Mouse (Mus musculus): Measurements from ENCODE around the gene Scnn1a. TPM values are rescaled to one million over a fixed set of nuclear protein-coding genes. Genes with fewer than 3 reads are reported as not detected.

Gene Scnn1a
- polyA plus RNA-seq, 1 experiment from 2014 or later = 1.1 TPM

DNA sequence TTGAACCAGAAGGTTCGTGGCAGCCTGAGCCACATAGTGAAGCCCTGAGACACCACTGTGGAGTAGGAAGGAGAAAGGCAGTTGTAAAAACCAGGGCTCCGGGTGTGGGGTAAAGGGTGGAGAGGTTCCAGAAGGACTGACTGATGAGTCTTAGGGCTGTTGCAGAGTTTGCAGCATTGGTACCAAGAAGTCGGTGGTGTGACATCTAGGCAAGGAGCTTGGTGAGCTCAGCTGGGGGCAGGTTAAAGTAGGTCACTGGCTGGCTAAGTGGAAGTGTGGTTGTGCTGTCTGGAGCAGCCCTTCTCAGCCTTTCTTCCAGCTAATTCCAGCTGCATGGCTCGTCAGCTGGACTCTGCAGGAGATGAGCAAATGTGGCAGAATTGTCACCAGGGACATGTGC, 32.4 kb downstream of the Scnn1a start:
- H3K4me2 ChIP-seq (ENCODE audit: low read length) = no peak overlapping the region
- 64% methylated on average over 4 of the region's 4 CpGs for WGBS
- no peak for ATAC-seq
- no peak overlapping the region for H3K9ac ChIP-seq (ENCODE audit: low read depth, low read length)
- H3K36me3 ChIP-seq (ENCODE audit: control insufficient read depth, insufficient read depth, low read length) = no peaks in the 10 kb centered on the region
- no peaks in the 10 kb centered on the region for H3K9me3 ChIP-seq (replicated peaks; ENCODE audit: control insufficient read depth, low read length, poor library complexity, severe bottlenecking)
- H3K4me1 ChIP-seq (ENCODE audit: control insufficient read depth, insufficient read depth, low read length) = peaks cover 23% of the 10 kb centered on the region
- no peak overlapping the region for H3K4me3 ChIP-seq (ENCODE audit: low read depth, low read length)
- no peaks in the 10 kb centered on the region for H3K27me3 ChIP-seq (ENCODE audit: control insufficient read depth, insufficient read depth, low read depth, low read length)
- no peak overlapping the region for H3K27ac ChIP-seq (ENCODE audit: low read length)

- Histone ChIP-seq H3K4me3 (ENCODE audit: low read depth, low read length) (no peak overlapping the region), H3K27me3 (ENCODE audit: control insufficient read depth, insufficient read depth, low read depth, low read length) (no peaks in the 10 kb centered on the region), H3K27ac (ENCODE audit: low read length) (no peak overlapping the region), H3K9me3 (replicated peaks; ENCODE audit: control insufficient read depth, low read length, poor library complexity, severe bottlenecking) (no peaks in the 10 kb centered on the region), H3K4me2 (ENCODE audit: low read length) (no peak overlapping the region), H3K9ac (ENCODE audit: low read depth, low read length) (no peak overlapping the region), H3K4me1 (ENCODE audit: control insufficient read depth, insufficient read depth, low read length) (peaks cover 23% of the 10 kb centered on the region), H3K36me3 (ENCODE audit: control insufficient read depth, insufficient read depth, low read length) (no peaks in the 10 kb centered on the region)
- WGBS = 83% methylated on average over 11 of the region's 11 CpGs
- no peak for ATAC-seq
Observed at GRCm38 (mm10) chr6:125353221-125353620, 32.8 kb downstream of the Scnn1a start.

- H3K36me3 ChIP-seq (ENCODE audit: control insufficient read depth, insufficient read depth, low read length) = no peaks in the 10 kb centered on the region
- no peaks in the 10 kb centered on the region for H3K27me3 ChIP-seq (ENCODE audit: control insufficient read depth, insufficient read depth, low read depth, low read length)
- no peak overlapping the region for H3K4me2 ChIP-seq (ENCODE audit: low read length)
- H3K27ac ChIP-seq (ENCODE audit: low read length) = no peak overlapping the region
- no peak overlapping the region for H3K9ac ChIP-seq (ENCODE audit: low read depth, low read length)
- H3K4me3 ChIP-seq (ENCODE audit: low read depth, low read length) = no peak overlapping the region
- H3K4me1 ChIP-seq (ENCODE audit: control insufficient read depth, insufficient read depth, low read length) = peaks cover 23% of the 10 kb centered on the region
- H3K9me3 ChIP-seq (replicated peaks; ENCODE audit: control insufficient read depth, low read length, poor library complexity, severe bottlenecking) = no peaks in the 10 kb centered on the region
- 92% methylated on average over 4 of the region's 4 CpGs for WGBS
- ATAC-seq = no peak
Observed at GRCm38 (mm10) chr6:125353655-125354054, 33.2 kb downstream of the Scnn1a start.

DNA sequence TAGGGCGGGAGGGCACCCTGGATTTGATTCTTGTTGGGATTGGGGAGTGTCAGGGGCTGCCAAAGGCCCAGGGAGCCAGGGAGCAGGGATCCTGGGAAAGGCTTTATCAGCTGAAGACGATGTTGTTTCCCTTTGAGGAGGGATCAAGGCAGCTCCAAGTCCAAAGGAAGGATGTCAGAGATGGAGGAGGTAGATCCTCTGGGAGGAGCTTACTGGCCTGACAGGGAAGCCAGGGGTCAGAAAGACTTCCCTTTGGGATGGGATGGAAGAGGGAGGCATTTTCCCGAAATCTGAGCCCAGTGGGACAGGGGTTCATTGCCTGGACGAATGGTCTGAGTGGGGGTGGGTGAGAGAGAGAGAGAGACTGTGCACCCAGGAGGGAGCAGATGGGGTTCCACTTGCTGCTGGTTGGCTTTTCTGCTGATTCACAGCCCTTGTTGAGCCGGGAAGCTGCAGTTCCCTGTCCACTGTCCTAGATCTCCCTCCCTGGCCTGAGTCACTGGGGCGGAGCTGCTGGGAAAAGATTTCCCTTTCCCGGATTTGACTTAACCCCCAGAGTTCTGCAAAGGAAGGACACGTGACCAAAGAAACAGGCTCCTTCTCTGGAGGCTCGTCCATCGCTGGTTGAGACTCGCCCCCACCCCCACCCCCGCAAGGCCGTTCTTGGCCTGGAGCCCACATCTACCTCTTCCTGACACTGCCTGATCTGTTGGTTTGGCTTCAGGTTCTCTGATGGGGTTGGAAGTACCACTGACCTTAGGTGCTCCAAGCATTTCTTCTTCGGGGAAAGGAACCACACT, 34.1 kb downstream of the Scnn1a start:
- peak overlapping the region; percentile 36; the same call in 1 of the 2 replicates for H3K4me2 ChIP-seq (ENCODE audit: low read length)
- peak overlapping the region; percentile 32; the same call in 1 of the 2 replicates for H3K9ac ChIP-seq (ENCODE audit: low read depth, low read length)
- no peaks in the 10 kb centered on the region for H3K36me3 ChIP-seq (ENCODE audit: control insufficient read depth, insufficient read depth, low read length)
- WGBS = 12% methylated on average over 14 of the region's 14 CpGs
- ATAC-seq = no peak
- H3K27ac ChIP-seq (ENCODE audit: low read length) = no peak overlapping the region
- no peak overlapping the region for H3K4me3 ChIP-seq (ENCODE audit: low read depth, low read length)
- no peaks in the 10 kb centered on the region for H3K9me3 ChIP-seq (replicated peaks; ENCODE audit: control insufficient read depth, low read length, poor library complexity, severe bottlenecking)
- H3K4me1 ChIP-seq (ENCODE audit: control insufficient read depth, insufficient read depth, low read length) = peaks cover 16% of the 10 kb centered on the region
- no peaks in the 10 kb centered on the region for H3K27me3 ChIP-seq (ENCODE audit: control insufficient read depth, insufficient read depth, low read depth, low read length)

- H3K4me2 ChIP-seq (ENCODE audit: low read length) = peak overlapping the region; percentile 36; the same call in 1 of the 2 replicates
- H3K4me3 ChIP-seq (ENCODE audit: low read depth, low read length) = no peak overlapping the region
- no peak for ATAC-seq
- peaks cover 12% of the 10 kb centered on the region for H3K4me1 ChIP-seq (ENCODE audit: control insufficient read depth, insufficient read depth, low read length)
- H3K27me3 ChIP-seq (ENCODE audit: control insufficient read depth, insufficient read depth, low read depth, low read length) = no peaks in the 10 kb centered on the region
- H3K27ac ChIP-seq (ENCODE audit: low read length) = no peak overlapping the region
- WGBS = 7% methylated on average over 10 of the region's 10 CpGs
- H3K9ac ChIP-seq (ENCODE audit: low read depth, low read length) = peak overlapping the region; percentile 32; the same call in 1 of the 2 replicates
- H3K9me3 ChIP-seq (replicated peaks; ENCODE audit: control insufficient read depth, low read length, poor library complexity, severe bottlenecking) = no peaks in the 10 kb centered on the region
- H3K36me3 ChIP-seq (ENCODE audit: control insufficient read depth, insufficient read depth, low read length) = no peaks in the 10 kb centered on the region
Observed at GRCm38 (mm10) chr6:125355197-125355741, 34.8 kb downstream of the Scnn1a start.

GRCm38 (mm10) chr6:125356264-125356663, 35.8 kb downstream of the Scnn1a start:
- WGBS = 56% methylated on average over 8 of the region's 8 CpGs
- Histone ChIP-seq H3K4me2 (ENCODE audit: low read length) (no peak overlapping the region), H3K4me1 (ENCODE audit: control insufficient read depth, insufficient read depth, low read length) (peaks cover 12% of the 10 kb centered on the region), H3K27me3 (ENCODE audit: control insufficient read depth, insufficient read depth, low read depth, low read length) (0 out of 2 replicates have a peak, but pooled peaks cover 6% of the 10 kb centered on the region), H3K9ac (ENCODE audit: low read depth, low read length) (no peak overlapping the region), H3K4me3 (ENCODE audit: low read depth, low read length) (no peak overlapping the region), H3K36me3 (ENCODE audit: control insufficient read depth, insufficient read depth, low read length) (no peaks in the 10 kb centered on the region), H3K27ac (ENCODE audit: low read length) (no peak overlapping the region), H3K9me3 (replicated peaks; ENCODE audit: control insufficient read depth, low read length, poor library complexity, severe bottlenecking) (no peaks in the 10 kb centered on the region)
- no peak for ATAC-seq

- no peaks in the 10 kb centered on the region for H3K9me3 ChIP-seq (replicated peaks; ENCODE audit: control insufficient read depth, low read length, poor library complexity, severe bottlenecking)
- H3K4me2 ChIP-seq (ENCODE audit: low read length) = no peak overlapping the region
- 94% methylated on average over 15 of the region's 15 CpGs for WGBS
- no peaks in the 10 kb centered on the region for H3K36me3 ChIP-seq (ENCODE audit: control insufficient read depth, insufficient read depth, low read length)
- no peak overlapping the region for H3K9ac ChIP-seq (ENCODE audit: low read depth, low read length)
- H3K27me3 ChIP-seq (ENCODE audit: control insufficient read depth, insufficient read depth, low read depth, low read length) = peaks cover 7% of the 10 kb centered on the region
- H3K4me3 ChIP-seq (ENCODE audit: low read depth, low read length) = no peak overlapping the region
- no peak for ATAC-seq
- peaks cover 14% of the 10 kb centered on the region for H3K4me1 ChIP-seq (ENCODE audit: control insufficient read depth, insufficient read depth, low read length)
- H3K27ac ChIP-seq (ENCODE audit: low read length) = no peak overlapping the region
Observed at GRCm38 (mm10) chr6:125357334-125357733, 36.9 kb downstream of the Scnn1a start.

- Histone ChIP-seq H3K36me3 (ENCODE audit: control insufficient read depth, insufficient read depth, low read length) (no peaks in the 10 kb centered on the region), H3K4me2 (ENCODE audit: low read length) (no peak overlapping the region), H3K9me3 (replicated peaks; ENCODE audit: control insufficient read depth, low read length, poor library complexity, severe bottlenecking) (no peaks in the 10 kb centered on the region), H3K27ac (ENCODE audit: low read length) (no peak overlapping the region), H3K4me1 (ENCODE audit: control insufficient read depth, insufficient read depth, low read length) (peaks cover 15% of the 10 kb centered on the region), H3K27me3 (ENCODE audit: control insufficient read depth, insufficient read depth, low read depth, low read length) (peaks cover 19% of the 10 kb centered on the region), H3K4me3 (ENCODE audit: low read depth, low read length) (no peak overlapping the region), H3K9ac (ENCODE audit: low read depth, low read length) (no peak overlapping the region)
- no peak for ATAC-seq
- 54% methylated on average over 9 of the region's 9 CpGs for WGBS
Observed at GRCm38 (mm10) chr6:125359999-125360398, 39.5 kb downstream of the Scnn1a start.

- Histone ChIP-seq H3K9ac (ENCODE audit: low read depth, low read length) (no peak overlapping the region), H3K36me3 (ENCODE audit: control insufficient read depth, insufficient read depth, low read length) (no peaks in the 10 kb centered on the region), H3K9me3 (replicated peaks; ENCODE audit: control insufficient read depth, low read length, poor library complexity, severe bottlenecking) (no peaks in the 10 kb centered on the region), H3K27ac (ENCODE audit: low read length) (no peak overlapping the region), H3K27me3 (ENCODE audit: control insufficient read depth, insufficient read depth, low read depth, low read length) (peaks cover 19% of the 10 kb centered on the region), H3K4me3 (ENCODE audit: low read depth, low read length) (no peak overlapping the region), H3K4me2 (ENCODE audit: low read length) (no peak overlapping the region; the same call in 1 of the 2 replicates), H3K4me1 (ENCODE audit: control insufficient read depth, insufficient read depth, low read length) (peaks cover 9% of the 10 kb centered on the region)
- ATAC-seq = no peak
- 53% methylated on average over 9 of the region's 9 CpGs for WGBS
Observed at GRCm38 (mm10) chr6:125360846-125361245, 40.4 kb downstream of the Scnn1a start.
